In the genomic region with DNA sequence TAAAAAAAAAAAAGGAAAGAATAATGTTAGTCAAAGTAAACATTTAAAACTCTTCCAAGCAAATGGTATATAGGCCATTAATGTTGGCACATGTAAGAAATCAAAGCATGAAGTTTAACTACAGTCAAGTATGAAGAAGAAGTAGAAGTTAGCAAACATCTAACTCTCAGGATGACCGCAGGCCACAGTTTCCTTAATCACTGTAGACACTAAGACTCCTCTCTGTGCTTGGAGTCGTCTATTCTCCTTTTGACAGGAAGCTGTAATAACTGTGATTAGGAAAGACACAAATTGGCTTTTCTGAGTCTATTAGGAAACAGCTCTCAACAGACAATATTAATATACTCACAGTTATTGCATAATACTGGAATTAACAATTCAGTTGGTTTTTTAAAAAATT, we compare ENCODE assay signal across 28 mouse cellular contexts.
DNase-seq lines count a peak whose midpoint lies in the region; ATAC-seq and TF ChIP-seq lines count a peak whose summit lies in the region.
"Had no signal": no experiment of that assay in that cellular context is flagged by ENCODE, and none has a peak within 500 bp of the region (broad histone marks: within the 10 kb centered on the region; RNA-seq: fewer than 3 reads in every experiment).

No protein-coding gene starts in this region.

- intact Hi-C loops in left cerebral cortex, postnatal 10 days (cut with DNase I): no loop called here

- H3K9ac ChIP-seq in liver, adult 2 months (ENCODE audit: low read depth, low read length): no peak overlapping the region
- H3K9ac ChIP-seq: embryonic facial prominence, embryonic 13.5 days; forebrain, embryonic 13.5 days; heart, embryonic 12.5 days; hindbrain, embryonic 12.5 days; neural tube, embryonic 15.5 days had no signal

- WGBS in liver, adult 2 months: 71% methylated on average over 2 of the region's 2 CpGs

- peak; percentile 99 for ATAC-seq in megakaryocyte progenitor cell, adult 5-6 weeks (replicated peaks; ENCODE audit: poor library complexity)
- ATAC-seq: CD4-positive, CD25-positive, alpha-beta regulatory T cell, adult 4 months; forebrain, embryonic 13.5 days; intestine, postnatal 0 days; midbrain, embryonic 16.5 days had no signal

- H3K4me1 ChIP-seq in liver, adult 2 months (ENCODE audit: control insufficient read depth, insufficient read depth, low read length): no peaks in the 10 kb centered on the region
- H3K4me1 ChIP-seq: embryonic facial prominence, embryonic 13.5 days; forebrain, embryonic 13.5 days; heart, embryonic 12.5 days; hindbrain, embryonic 12.5 days; midbrain, embryonic 10.5 days; neural tube, embryonic 15.5 days had no signal

- TF ChIP-seq CTCF in liver, adult 2 months (IDR thresholded peaks at IDR 0.05; ENCODE audit: low read depth, low read length): no peak

- no peaks in the 10 kb centered on the region for H3K79me2 ChIP-seq in liver, adult 2 months (ENCODE audit: control insufficient read depth, insufficient read depth, low read length)

- H3K27me3 ChIP-seq in liver, adult 2 months (ENCODE audit: control insufficient read depth, insufficient read depth, low read length): no peaks in the 10 kb centered on the region
- H3K27me3 ChIP-seq: embryonic facial prominence, embryonic 13.5 days; forebrain, embryonic 13.5 days; heart, embryonic 12.5 days; hindbrain, embryonic 12.5 days; neural tube, embryonic 15.5 days had no signal

- H3K4me3 ChIP-seq in liver, adult 2 months (ENCODE audit: insufficient read depth, low read depth, low read length): no peak overlapping the region
- H3K4me3 ChIP-seq: embryonic facial prominence, embryonic 13.5 days; erythroblast, embryonic 14.5 days; forebrain, embryonic 13.5 days; heart, embryonic 12.5 days; hindbrain, embryonic 12.5 days; midbrain, embryonic 10.5 days; neural tube, embryonic 15.5 days had no signal

- H3K27ac ChIP-seq in liver, adult 2 months (replicated peaks; ENCODE audit: insufficient read depth, low read depth, low read length): no peak overlapping the region
- H3K27ac ChIP-seq: embryonic facial prominence, embryonic 13.5 days; forebrain, embryonic 13.5 days; hindbrain, embryonic 12.5 days; midbrain, embryonic 10.5 days; neural tube, embryonic 15.5 days had no signal

- DNase-seq in liver, adult 2 months (ENCODE audit: extremely low read depth, low read depth, low spot score): peak; percentile 46
- no peak for DNase-seq in liver
- DNase-seq in 416B (ENCODE audit: low read depth): peak; percentile 81
- peak; percentile 17 for DNase-seq in gonadal fat pad, adult 2 months (ENCODE audit: low read depth)
- no peak for DNase-seq in left cerebral cortex, postnatal 10 days (ENCODE audit: extremely low spot score in 1 of 2, low spot score in 2 of 2)
- DNase-seq in adrenal gland, adult 18-20 months (ENCODE audit: low spot score in 2 of 2): no peak
- DNase-seq in ovary, postnatal 14 days (ENCODE audit: low spot score): no peak
- DNase-seq: adrenal gland, postnatal 36 days; cerebellum, adult 11-12 months; cerebellum, postnatal 14 days; embryo, embryonic 11 days; heart, adult 18-20 months; heart, postnatal 10 days; kidney, postnatal 25 days; lung, postnatal 10 days; right cerebral cortex, postnatal 25 days; spleen, adult 18-20 months had no signal

- TF ChIP-seq POLR2A in liver, adult 2 months (IDR thresholded peaks at IDR 0.05; ENCODE audit: extremely low read depth, insufficient read depth, low read length): no peak

- H3K36me3 ChIP-seq in liver, adult 2 months (ENCODE audit: control insufficient read depth, insufficient read depth, low read length): peaks cover 37% of the 10 kb centered on the region

Comparison
In these comparisons a context has a peak if more than half of its experiments do, and no peak if none do; other contexts are left out.
1. DNase-seq: peak in liver, adult 2 months (single experiment), 416B (single experiment) and gonadal fat pad, adult 2 months (single experiment); none in liver (single experiment), left cerebral cortex, postnatal 10 days (0 of 2), adrenal gland, adult 18-20 months (0 of 2) and ovary, postnatal 14 days (single experiment).